Mouse (Mus musculus) kidney, postnatal 0 days (tissue): ENCODE measurements around the gene Cep170b. TPM values are rescaled to one million over a fixed set of nuclear protein-coding genes. Genes with fewer than 3 reads are reported as not detected.

Experiments
- ATAC-seq: fragments of 200-750 bp; cut with Nextera tagmentation; replicated peaks from 2 replicates; pipeline ENCODE4 v1.8.0; 2017; ENCODE audit warnings: low read depth, moderate number of reproducible peaks, moderate TSS enrichment, moderate library complexity; ENCODE audit not compliant: low FRiP score
- DNase-seq: peaks from one replicate; pipeline ENCODE4 v3.0.0-alpha.2; 2016; ENCODE audit warnings: low spot score
- H3K27ac ChIP-seq: fragments of 300-500 bp; sonication (generic); 2 replicates; pipeline ENCODE4 v1.5.1; 2014; ENCODE audit warnings: mild to moderate bottlenecking
- H3K27me3 ChIP-seq: fragments of 300-500 bp; sonication (generic); 2 replicates; pipeline ENCODE4 v1.6.1; 2014; ENCODE audit warnings: low read length, mixed read lengths; ENCODE audit not compliant: insufficient read depth
- H3K36me3 ChIP-seq: fragments of 300-500 bp; sonication (generic); 2 replicates; pipeline ENCODE4 v1.6.1; 2014; ENCODE audit warnings: low read length, mixed read lengths; ENCODE audit not compliant: insufficient read depth
- H3K4me1 ChIP-seq: fragments of 300-500 bp; sonication (generic); replicated peaks from 2 replicates; pipeline ENCODE4 v1.6.1; 2014; ENCODE audit warnings: antibody characterized with exemption, low read length, mixed read lengths; ENCODE audit not compliant: insufficient read depth
- H3K4me2 ChIP-seq: fragments of 300-500 bp; sonication (generic); 2 replicates; pipeline ENCODE4 v1.6.1; 2014; ENCODE audit warnings: mild to moderate bottlenecking, low read length, moderate library complexity, mixed read lengths
- H3K4me3 ChIP-seq: fragments of 300-500 bp; sonication (generic); replicated peaks from 2 replicates; pipeline ENCODE4 v1.5.1; 2014; ENCODE audit warnings: low read depth, low read length
- H3K9ac ChIP-seq: fragments of 300-500 bp; sonication (generic); 2 replicates; pipeline ENCODE4 v1.6.1; 2014; ENCODE audit warnings: low read depth, low read length
- H3K9me3 ChIP-seq: fragments of 300-500 bp; sonication (generic); replicated peaks from 2 replicates; pipeline ENCODE4 v1.6.1; 2016; ENCODE audit warnings: low read length, inconsistent platforms, mixed read lengths
- CTCF ChIP-seq: IDR thresholded peaks from 2 replicates; pipeline ENCODE4 v1.5.1; 2016; ENCODE audit warnings: antibody characterized with exemption, low read depth, mild to moderate bottlenecking, moderate library complexity
- whole genome bisulfite sequencing: fragments of 180-500 bp; shearing (Covaris S2); extraction: QIAGEN DNeasy Blood & Tissue Kit; methylation state at CpG from one replicate; pipeline ENCODE4 v1.1.7; 2014; 5-methylcytosine and 5-hydroxymethylcytosine counted together
- polyA plus RNA-seq: library from polyadenylated mRNA; unstranded; fragments of >200 nt; fragmentation: Nextera tagmentation; extraction: Ambion mirVana; gene quantifications from 2 replicates; pipeline ENCODE4 v1.2.1, GENCODE M21; 2015

Cep170b gene
- polyA plus RNA-seq, 1 experiment from 2014 or later, result 13.6 TPM

DNA sequence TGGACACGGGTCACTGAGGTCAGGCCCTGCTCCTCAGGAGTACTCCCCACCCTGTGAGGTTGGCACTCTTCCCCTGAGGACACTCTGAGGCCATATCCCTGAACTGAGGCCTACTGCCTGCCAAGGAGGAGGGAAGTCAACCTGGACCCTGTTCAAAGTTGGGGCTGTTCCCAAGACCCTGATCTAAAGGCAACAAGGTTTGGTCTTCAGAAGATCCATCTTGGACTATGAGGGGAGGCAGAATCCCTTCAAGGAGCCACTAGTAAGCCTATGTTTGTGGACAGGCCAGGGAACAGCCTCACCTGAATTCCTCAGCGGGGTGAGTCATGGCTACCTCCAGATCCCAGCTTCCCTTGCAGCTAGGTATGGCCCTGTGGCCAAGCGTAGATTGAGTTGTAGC is 39.2 kb downstream of the Cep170b start:
- Histone ChIP-seq H3K4me3 (no peak overlapping the region), H3K9ac (no peak overlapping the region), H3K27ac (no peak overlapping the region), H3K4me1 (no peaks in the 10 kb centered on the region), H3K4me2 (no peak overlapping the region), H3K27me3 (no peaks in the 10 kb centered on the region), H3K9me3 (no peaks in the 10 kb centered on the region), H3K36me3 (no peaks in the 10 kb centered on the region)
- no peak for DNase-seq
- ATAC-seq, result no peak
- 91% methylated on average over 3 of the region's 3 CpGs for WGBS
- no peak for TF ChIP-seq CTCF

DNA sequence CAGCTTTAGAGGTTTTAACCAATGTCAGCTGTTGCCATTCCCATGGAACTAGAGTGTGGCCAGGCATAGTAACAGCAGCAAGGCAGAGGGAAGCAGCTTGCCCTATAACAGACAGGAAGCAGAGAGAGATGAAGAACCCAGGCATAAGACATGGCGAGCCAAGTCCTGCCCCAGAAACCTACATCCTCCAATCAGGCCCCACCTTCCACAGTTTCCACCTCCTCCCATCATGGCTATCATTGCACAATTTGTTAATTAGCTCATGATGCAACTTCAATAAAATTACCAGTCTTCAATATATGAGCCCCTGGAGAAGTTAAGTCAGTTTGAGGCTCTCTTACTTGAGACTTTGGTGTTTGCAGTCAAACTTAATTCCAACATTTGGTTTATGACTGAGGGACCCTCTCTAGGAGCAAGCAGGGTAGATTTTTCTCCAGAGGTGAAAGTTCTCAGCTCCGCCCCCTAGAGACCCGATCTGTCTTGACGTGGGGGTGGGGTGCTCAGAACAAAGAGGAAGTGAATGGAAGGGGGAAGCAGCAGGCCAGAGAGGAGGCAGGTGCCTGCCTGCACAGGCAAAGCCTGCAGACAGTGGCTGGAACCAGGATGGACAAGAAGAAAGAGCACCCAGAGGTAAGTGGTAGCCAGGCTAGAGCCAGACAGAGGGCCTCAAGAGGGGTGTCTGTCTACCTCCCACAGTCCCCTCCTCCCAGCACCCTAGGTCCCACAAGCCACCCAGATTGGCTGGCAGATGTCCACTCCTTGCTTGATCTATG is 40.1 kb downstream of the Cep170b start, which contains the start of gene Pld4:
Gene Pld4 (plus strand): TSS at position 502 of the 773 bp plus-strand sequence.
- ATAC-seq, result no peak
- Histone ChIP-seq H3K36me3 (no peaks in the 10 kb centered on the region), H3K9ac (no peak within 1 kb of the TSS), H3K27me3 (no peaks in the 10 kb centered on the region), H3K27ac (no peak within 1 kb of the TSS), H3K9me3 (no peaks in the 10 kb centered on the region), H3K4me2 (no peak within 1 kb of the TSS), H3K4me1 (no peaks in the 10 kb centered on the region), H3K4me3 (no peak within 1 kb of the TSS)
- WGBS, result 47% methylated on average over 4 of the region's 4 CpGs
- no peak for DNase-seq
- TF ChIP-seq CTCF, result no peak

DNA sequence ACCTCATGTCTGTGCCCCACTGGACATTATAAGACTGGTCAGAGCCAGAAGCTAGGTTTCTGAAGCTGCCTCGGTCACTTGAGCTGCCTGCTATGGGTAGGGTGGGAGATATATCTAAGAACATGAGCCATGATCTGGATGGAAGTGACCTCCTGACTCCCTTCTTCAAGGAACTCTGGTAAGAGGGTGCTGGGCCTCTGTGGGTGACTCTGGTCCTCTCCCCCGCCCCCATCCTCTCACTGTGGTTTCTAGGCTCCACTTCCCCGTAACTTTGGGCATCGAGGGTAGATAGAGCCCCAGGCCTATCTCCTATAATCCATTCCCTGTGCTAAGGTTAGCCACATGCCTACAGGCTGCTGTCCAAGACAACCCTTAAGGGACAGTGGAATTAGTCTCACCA is 41.2 kb downstream of the Cep170b start:
- H3K36me3 ChIP-seq, result no peaks in the 10 kb centered on the region
- no peak overlapping the region for H3K27ac ChIP-seq
- no peak for TF ChIP-seq CTCF
- 87% methylated on average over 4 of the region's 4 CpGs for WGBS
- no peaks in the 10 kb centered on the region for H3K9me3 ChIP-seq
- H3K27me3 ChIP-seq, result no peaks in the 10 kb centered on the region
- no peak overlapping the region for H3K9ac ChIP-seq
- ATAC-seq (no peak), DNase-seq (no peak)
- no peak overlapping the region for H3K4me2 ChIP-seq
- no peaks in the 10 kb centered on the region for H3K4me1 ChIP-seq
- H3K4me3 ChIP-seq, result no peak overlapping the region

DNA sequence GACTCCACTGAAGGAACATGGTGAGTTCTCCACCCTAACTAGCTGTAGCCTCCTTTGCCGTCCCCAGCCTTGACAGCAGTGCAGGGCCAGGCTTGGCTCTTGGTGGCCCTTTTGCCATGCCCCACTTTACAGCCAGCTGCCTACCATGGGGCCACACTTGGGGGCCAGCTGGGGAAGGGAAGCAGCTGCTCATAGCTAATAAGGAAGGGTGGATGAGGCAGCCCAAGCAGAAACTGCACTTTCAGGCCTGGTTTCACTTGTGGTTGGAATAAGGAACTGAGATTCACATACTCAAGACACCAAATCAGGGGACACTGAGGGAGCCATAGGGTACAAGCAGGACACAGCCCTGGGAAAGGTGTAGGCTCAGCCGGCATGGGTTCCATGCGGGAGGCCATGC is 41.8 kb downstream of the Cep170b start:
- H3K9me3 ChIP-seq, result no peaks in the 10 kb centered on the region
- no peak overlapping the region for H3K4me2 ChIP-seq
- no peaks in the 10 kb centered on the region for H3K36me3 ChIP-seq
- no peaks in the 10 kb centered on the region for H3K4me1 ChIP-seq
- H3K27me3 ChIP-seq, result no peaks in the 10 kb centered on the region
- TF ChIP-seq CTCF, result no peak
- no peak overlapping the region for H3K4me3 ChIP-seq
- H3K9ac ChIP-seq, result no peak overlapping the region
- DNase-seq (no peak), ATAC-seq (no peak)
- H3K27ac ChIP-seq, result no peak overlapping the region
- 91% methylated on average over 3 of the region's 3 CpGs for WGBS

- no peak for DNase-seq
- no peaks in the 10 kb centered on the region for H3K9me3 ChIP-seq
- no peak for ATAC-seq
Observed at GRCm38 (mm10) chr12:112763176-112763575, 42.9 kb downstream of the Cep170b start.

DNA sequence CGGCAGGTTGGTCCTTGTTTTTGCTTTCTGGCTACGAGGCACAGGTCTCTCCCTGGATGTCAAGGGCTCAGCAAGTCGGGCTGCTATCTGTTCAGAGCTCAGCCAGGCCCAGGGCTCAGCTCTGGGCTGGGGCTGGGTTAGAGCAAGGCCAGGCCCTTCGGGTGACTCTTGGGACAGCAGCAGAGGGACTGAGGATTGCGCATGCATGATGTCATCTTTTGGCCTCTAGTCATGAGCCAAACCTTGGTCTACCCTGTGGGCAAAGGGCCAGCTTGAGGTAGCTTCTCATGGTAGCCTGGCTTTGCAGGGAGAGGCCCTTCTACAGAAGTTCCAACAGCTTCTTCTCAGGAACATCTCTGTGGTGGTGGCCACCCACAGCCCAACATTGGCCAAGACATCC is 43.9 kb downstream of the Cep170b start:
- Histone ChIP-seq H3K27ac (no peak overlapping the region), H3K27me3 (no peaks in the 10 kb centered on the region), H3K9me3 (no peaks in the 10 kb centered on the region), H3K36me3 (no peaks in the 10 kb centered on the region), H3K9ac (no peak overlapping the region), H3K4me3 (no peak overlapping the region), H3K4me1 (no peaks in the 10 kb centered on the region), H3K4me2 (no peak overlapping the region)
- ATAC-seq (no peak), DNase-seq (no peak)
- no peak for TF ChIP-seq CTCF
- 79% methylated on average over 5 of the region's 5 CpGs for WGBS

More at GRCm38 (mm10) chr12:112763176-112763575, 42.9 kb downstream of the Cep170b start:
- Histone ChIP-seq H3K4me2 (no peak overlapping the region), H3K27ac (no peak overlapping the region), H3K9ac (no peak overlapping the region), H3K27me3 (no peaks in the 10 kb centered on the region), H3K4me3 (no peak overlapping the region), H3K4me1 (no peaks in the 10 kb centered on the region), H3K36me3 (no peaks in the 10 kb centered on the region)
- TF ChIP-seq CTCF, result no peak
- 80% methylated on average over 4 of the region's 4 CpGs for WGBS
